Mouse (Mus musculus): Measurements from ENCODE around the gene Gpr157. TPM values are rescaled to one million over a fixed set of nuclear protein-coding genes. Genes with fewer than 3 reads are reported as not detected.

The Gpr157 gene
- polyA plus RNA-seq, 1 experiment from 2014 or later = 1.3 TPM

DNA sequence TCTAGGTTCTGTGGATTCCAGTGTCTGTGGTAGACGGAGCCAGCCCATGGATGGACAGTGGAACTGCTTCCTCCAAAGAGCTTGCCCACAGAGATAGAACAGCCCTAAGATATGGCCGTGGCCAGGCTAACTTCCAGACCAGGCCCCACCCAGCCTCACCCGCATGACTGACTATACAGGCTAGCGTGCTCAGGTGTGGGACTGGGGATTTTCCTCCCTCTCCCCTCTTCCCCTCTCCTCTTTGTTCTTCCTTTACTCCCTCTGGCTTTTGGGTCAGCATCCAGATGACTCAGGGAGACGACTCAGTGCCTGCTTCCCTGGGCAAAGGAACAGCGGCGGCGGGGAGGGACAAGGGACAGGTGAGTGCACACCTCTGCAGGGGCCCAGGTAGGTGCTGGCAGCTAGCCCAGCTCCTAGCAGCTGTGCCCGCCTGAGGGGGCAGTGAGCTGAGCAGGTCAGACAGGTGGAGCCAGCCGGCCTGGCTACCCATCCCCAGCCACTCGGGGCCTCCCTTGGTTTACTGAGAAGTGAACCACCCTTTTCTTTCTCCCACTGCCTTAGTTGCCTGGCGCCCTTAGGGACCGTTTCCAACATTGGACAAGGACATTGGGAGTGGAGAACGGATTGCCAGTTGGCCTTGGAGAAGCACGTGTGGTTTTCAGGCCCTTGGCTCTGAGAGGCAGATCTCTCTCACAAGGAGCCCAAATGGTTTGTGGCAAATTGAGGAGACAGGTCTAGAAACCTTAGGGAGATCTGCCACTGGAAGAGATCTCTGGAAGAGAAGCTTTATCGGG is 25.5 kb upstream of the Gpr157 start:
- Histone ChIP-seq H3K4me1 (ENCODE audit: control insufficient read depth, insufficient read depth, low read length) (no peaks in the 10 kb centered on the region), H3K9ac (ENCODE audit: low read depth, low read length) (no peak overlapping the region), H3K9me3 (replicated peaks; ENCODE audit: control insufficient read depth, low read length) (no peaks in the 10 kb centered on the region), H3K4me2 (no peak overlapping the region), H3K27me3 (ENCODE audit: control insufficient read depth, insufficient read depth, low read length) (peaks cover 3% of the 10 kb centered on the region; the same call in 1 of the 2 replicates), H3K4me3 (ENCODE audit: low read depth, low read length) (no peak overlapping the region), H3K27ac (ENCODE audit: low read depth, low read length) (no peak overlapping the region), H3K36me3 (ENCODE audit: control insufficient read depth, insufficient read depth, low read length) (no peaks in the 10 kb centered on the region)
- WGBS (ENCODE audit: insufficient replicate concordance) = 76% methylated on average over 16 of the region's 16 CpGs
- no peak for ATAC-seq (replicated peaks; ENCODE audit: insufficient number of reproducible peaks, low FRiP score, low TSS enrichment)

DNA sequence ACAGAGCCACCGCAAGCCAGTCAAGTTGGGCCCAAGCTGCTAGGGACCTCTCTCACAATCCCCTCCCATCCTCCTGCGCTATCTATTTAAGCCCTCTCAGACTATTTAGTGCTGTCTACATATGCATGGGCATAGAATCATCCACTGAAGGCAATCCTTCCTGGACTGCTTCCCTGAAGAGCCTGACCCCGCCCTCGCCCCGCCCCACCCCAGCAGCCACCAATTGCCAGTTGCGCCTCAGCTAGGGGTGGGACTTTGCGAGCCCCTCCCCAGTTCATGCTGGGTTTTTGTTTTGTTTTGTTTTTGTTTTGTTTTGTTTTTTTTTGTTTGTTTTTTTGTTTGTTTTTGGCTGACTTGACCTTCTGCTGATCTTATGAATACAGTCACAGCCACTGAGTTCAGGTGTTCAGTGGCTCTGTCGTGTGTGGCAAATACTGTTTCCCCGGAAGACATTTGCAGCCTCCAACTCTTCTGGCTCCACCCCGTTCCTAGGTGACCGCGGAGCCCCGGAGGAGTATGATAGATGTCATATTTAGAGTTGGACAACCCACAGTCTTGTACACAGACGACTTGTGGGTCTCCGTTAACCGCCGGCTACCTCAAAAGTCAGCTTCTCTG is 20.4 kb upstream of the Gpr157 start:
- ATAC-seq (replicated peaks; ENCODE audit: insufficient number of reproducible peaks, low FRiP score, low TSS enrichment) = no peak

GRCm38 (mm10) chr4:150068216-150068615 is 18.9 kb upstream of the Gpr157 start:
- H3K27ac ChIP-seq (ENCODE audit: low read depth, low read length) = no peak overlapping the region
- H3K4me1 ChIP-seq (ENCODE audit: control insufficient read depth, insufficient read depth, low read length) = peaks cover 11% of the 10 kb centered on the region; the same call in 1 of the 2 replicates
- H3K4me2 ChIP-seq = no peak overlapping the region
- H3K36me3 ChIP-seq (ENCODE audit: control insufficient read depth, insufficient read depth, low read length) = no peaks in the 10 kb centered on the region
- 79% methylated on average over 12 of the region's 12 CpGs for WGBS (ENCODE audit: insufficient replicate concordance)
- no peak overlapping the region for H3K4me3 ChIP-seq (ENCODE audit: low read depth, low read length)
- no peak for ATAC-seq (replicated peaks; ENCODE audit: insufficient number of reproducible peaks, low FRiP score, low TSS enrichment)
- H3K9me3 ChIP-seq (replicated peaks; ENCODE audit: control insufficient read depth, low read length) = no peaks in the 10 kb centered on the region
- no peaks in the 10 kb centered on the region; the same call in 1 of the 2 replicates for H3K27me3 ChIP-seq (ENCODE audit: control insufficient read depth, insufficient read depth, low read length)
- no peak overlapping the region for H3K9ac ChIP-seq (ENCODE audit: low read depth, low read length)

More for the DNA sequence above, 20.4 kb upstream of the Gpr157 start:
- Histone ChIP-seq H3K36me3 (ENCODE audit: control insufficient read depth, insufficient read depth, low read length) (no peaks in the 10 kb centered on the region), H3K9ac (ENCODE audit: low read depth, low read length) (no peak overlapping the region), H3K4me1 (ENCODE audit: control insufficient read depth, insufficient read depth, low read length) (peaks cover 7% of the 10 kb centered on the region; the same call in 1 of the 2 replicates), H3K9me3 (replicated peaks; ENCODE audit: control insufficient read depth, low read length) (no peaks in the 10 kb centered on the region), H3K27ac (ENCODE audit: low read depth, low read length) (no peak overlapping the region), H3K4me3 (ENCODE audit: low read depth, low read length) (no peak overlapping the region), H3K27me3 (ENCODE audit: control insufficient read depth, insufficient read depth, low read length) (peaks cover 3% of the 10 kb centered on the region; the same call in 1 of the 2 replicates), H3K4me2 (no peak overlapping the region)
- 65% methylated on average over 17 of the region's 17 CpGs for WGBS (ENCODE audit: insufficient replicate concordance)

GRCm38 (mm10) chr4:150070136-150070535 is 17.0 kb upstream of the Gpr157 start:
- Histone ChIP-seq H3K27ac (ENCODE audit: low read depth, low read length) (no peak overlapping the region), H3K4me1 (ENCODE audit: control insufficient read depth, insufficient read depth, low read length) (peaks cover 11% of the 10 kb centered on the region; the same call in 1 of the 2 replicates), H3K27me3 (ENCODE audit: control insufficient read depth, insufficient read depth, low read length) (no peaks in the 10 kb centered on the region), H3K9me3 (replicated peaks; ENCODE audit: control insufficient read depth, low read length) (no peaks in the 10 kb centered on the region), H3K4me2 (no peak overlapping the region), H3K4me3 (ENCODE audit: low read depth, low read length) (no peak overlapping the region), H3K9ac (ENCODE audit: low read depth, low read length) (no peak overlapping the region), H3K36me3 (ENCODE audit: control insufficient read depth, insufficient read depth, low read length) (no peaks in the 10 kb centered on the region)
- WGBS (ENCODE audit: insufficient replicate concordance) = 27% methylated on average over 8 of the region's 8 CpGs
- ATAC-seq (replicated peaks; ENCODE audit: insufficient number of reproducible peaks, low FRiP score, low TSS enrichment) = no peak

- H3K27ac ChIP-seq (ENCODE audit: low read depth, low read length) = no peak overlapping the region
- no peak for ATAC-seq (replicated peaks; ENCODE audit: insufficient number of reproducible peaks, low FRiP score, low TSS enrichment)
- H3K36me3 ChIP-seq (ENCODE audit: control insufficient read depth, insufficient read depth, low read length) = no peaks in the 10 kb centered on the region
- no peak overlapping the region for H3K4me2 ChIP-seq
- peaks cover 11% of the 10 kb centered on the region; the same call in 1 of the 2 replicates for H3K4me1 ChIP-seq (ENCODE audit: control insufficient read depth, insufficient read depth, low read length)
- H3K4me3 ChIP-seq (ENCODE audit: low read depth, low read length) = no peak overlapping the region
- H3K9ac ChIP-seq (ENCODE audit: low read depth, low read length) = no peak overlapping the region
- no peaks in the 10 kb centered on the region for H3K27me3 ChIP-seq (ENCODE audit: control insufficient read depth, insufficient read depth, low read length)
- WGBS (ENCODE audit: insufficient replicate concordance) = 51% methylated on average over 15 of the region's 15 CpGs
- H3K9me3 ChIP-seq (replicated peaks; ENCODE audit: control insufficient read depth, low read length) = no peaks in the 10 kb centered on the region
Measured at GRCm38 (mm10) chr4:150072416-150073101, 14.6 kb upstream of the Gpr157 start.

- Histone ChIP-seq H3K4me1 (ENCODE audit: control insufficient read depth, insufficient read depth, low read length) (peaks cover 11% of the 10 kb centered on the region; the same call in 1 of the 2 replicates), H3K9ac (ENCODE audit: low read depth, low read length) (no peak overlapping the region), H3K9me3 (replicated peaks; ENCODE audit: control insufficient read depth, low read length) (no peaks in the 10 kb centered on the region), H3K4me3 (ENCODE audit: low read depth, low read length) (no peak overlapping the region), H3K4me2 (no peak overlapping the region), H3K36me3 (ENCODE audit: control insufficient read depth, insufficient read depth, low read length) (no peaks in the 10 kb centered on the region), H3K27me3 (ENCODE audit: control insufficient read depth, insufficient read depth, low read length) (no peaks in the 10 kb centered on the region), H3K27ac (ENCODE audit: low read depth, low read length) (no peak overlapping the region)
- 17% methylated on average over 8 of the region's 8 CpGs for WGBS (ENCODE audit: insufficient replicate concordance)
- no peak for ATAC-seq (replicated peaks; ENCODE audit: insufficient number of reproducible peaks, low FRiP score, low TSS enrichment)
Measured at GRCm38 (mm10) chr4:150073102-150073473, 14.1 kb upstream of the Gpr157 start.

- H3K4me3 ChIP-seq (ENCODE audit: low read depth, low read length) = no peak overlapping the region
- ATAC-seq (replicated peaks; ENCODE audit: insufficient number of reproducible peaks, low FRiP score, low TSS enrichment) = no peak
- H3K36me3 ChIP-seq (ENCODE audit: control insufficient read depth, insufficient read depth, low read length) = no peaks in the 10 kb centered on the region
- no peaks in the 10 kb centered on the region for H3K27me3 ChIP-seq (ENCODE audit: control insufficient read depth, insufficient read depth, low read length)
- no peak overlapping the region for H3K4me2 ChIP-seq
- H3K9ac ChIP-seq (ENCODE audit: low read depth, low read length) = no peak overlapping the region
- WGBS (ENCODE audit: insufficient replicate concordance) = 81% methylated on average over 7 of the region's 7 CpGs
- peaks cover 11% of the 10 kb centered on the region; the same call in 1 of the 2 replicates for H3K4me1 ChIP-seq (ENCODE audit: control insufficient read depth, insufficient read depth, low read length)
- no peak overlapping the region for H3K27ac ChIP-seq (ENCODE audit: low read depth, low read length)
- H3K9me3 ChIP-seq (replicated peaks; ENCODE audit: control insufficient read depth, low read length) = no peaks in the 10 kb centered on the region
Measured at GRCm38 (mm10) chr4:150075350-150075749, 11.8 kb upstream of the Gpr157 start.

DNA sequence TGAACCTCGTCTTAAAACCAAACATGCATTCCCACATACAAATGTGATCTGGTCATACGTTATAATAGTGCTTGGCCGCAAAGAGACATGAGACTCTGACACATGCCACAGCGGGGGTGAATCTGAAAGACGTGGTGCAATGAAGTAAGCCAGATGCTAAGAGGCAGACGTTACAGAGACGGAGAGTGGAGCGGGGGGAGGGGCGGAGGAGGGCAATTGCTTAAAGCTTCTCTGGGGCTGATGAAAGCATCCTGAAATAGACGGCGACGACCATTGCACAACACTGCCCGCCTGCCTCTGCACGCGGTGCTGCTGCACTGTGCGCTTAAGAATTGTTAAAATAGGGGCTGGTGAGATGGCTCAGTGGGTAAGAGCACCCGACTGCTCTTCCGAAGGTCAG is 11.0 kb upstream of the Gpr157 start:
- no peak overlapping the region for H3K9ac ChIP-seq (ENCODE audit: low read depth, low read length)
- H3K4me1 ChIP-seq (ENCODE audit: control insufficient read depth, insufficient read depth, low read length) = 0 out of 2 replicates have a peak, but pooled peaks cover 7% of the 10 kb centered on the region
- no peak overlapping the region for H3K4me3 ChIP-seq (ENCODE audit: low read depth, low read length)
- H3K36me3 ChIP-seq (ENCODE audit: control insufficient read depth, insufficient read depth, low read length) = no peaks in the 10 kb centered on the region
- no peak overlapping the region; the same call in 1 of the 2 replicates for H3K4me2 ChIP-seq
- 29% methylated on average over 18 of the region's 18 CpGs for WGBS (ENCODE audit: insufficient replicate concordance)
- no peak overlapping the region; the same call in 1 of the 2 replicates for H3K27ac ChIP-seq (ENCODE audit: low read depth, low read length)
- H3K9me3 ChIP-seq (replicated peaks; ENCODE audit: control insufficient read depth, low read length) = no peaks in the 10 kb centered on the region
- ATAC-seq (replicated peaks; ENCODE audit: insufficient number of reproducible peaks, low FRiP score, low TSS enrichment) = no peak
- no peaks in the 10 kb centered on the region for H3K27me3 ChIP-seq (ENCODE audit: control insufficient read depth, insufficient read depth, low read length)

All from heart, embryonic 11.5 days (tissue).